Mouse (Mus musculus) brain, embryonic 14.5 days (tissue): Measurements from ENCODE around the gene Pabpn1l.

Experiments
- CTCF ChIP-seq: fragments of 200-500 bp; IDR thresholded peaks from 2 replicates; pipeline ENCODE4 v1.5.1; 2012; ENCODE audit warnings: inconsistent platforms, mild to moderate bottlenecking, moderate library complexity, borderline replicate concordance; ENCODE audit not compliant: insufficient read depth, insufficient read length; ENCODE audit errors: extremely low read depth
- POLR2A ChIP-seq: fragments of 200-500 bp; IDR thresholded peaks from 2 replicates; pipeline ENCODE4 v1.6.1; 2012; ENCODE audit warnings: mild to moderate bottlenecking, inconsistent platforms, borderline replicate concordance; ENCODE audit not compliant: poor library complexity, insufficient read depth, insufficient read length, severe bottlenecking; ENCODE audit errors: extremely low read depth

GRCm38 (mm10) chr8:122585411-122585891 lies 37.1 kb downstream of the Pabpn1l start:
- TF ChIP-seq CTCF (no peak), POLR2A (no peak)
